Comparison of ENCODE assay signal across 9 mouse cellular contexts in the genomic region with DNA sequence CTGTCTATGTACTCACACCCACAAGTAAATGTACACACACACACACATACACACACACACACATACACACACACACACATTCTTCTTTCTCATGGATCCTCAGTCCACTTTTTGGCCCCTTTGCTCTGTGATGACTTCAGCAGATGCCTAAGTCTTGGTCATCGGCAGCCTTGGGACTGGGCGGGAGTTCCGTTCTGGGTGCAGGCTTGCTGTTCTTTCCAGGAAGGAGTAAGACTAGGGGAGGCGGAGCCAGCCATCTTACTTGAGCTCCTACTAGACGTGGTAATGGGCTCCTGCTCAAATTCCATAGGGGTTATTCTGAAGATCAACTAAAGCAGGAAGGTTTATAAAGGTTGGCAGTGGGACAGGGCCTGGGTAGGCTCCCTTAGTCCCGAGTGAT. TPM values are rescaled to one million over a fixed set of nuclear protein-coding genes. Genes with fewer than 3 reads are reported as not detected.
DNase-seq lines count a peak whose midpoint lies in the region; ATAC-seq and TF ChIP-seq lines count a peak whose summit lies in the region.
"Had no signal": no experiment of that assay in that cellular context is flagged by ENCODE, and none has a peak within 500 bp of the region (broad histone marks: within the 10 kb centered on the region; RNA-seq: fewer than 3 reads in every experiment).

No protein-coding gene starts in this region.

- no peaks in the 10 kb centered on the region for H3K9me3 ChIP-seq in forebrain, embryonic 12.5 days
- no peaks in the 10 kb centered on the region for H3K9me3 ChIP-seq in forebrain, embryonic 14.5 days (replicated peaks; ENCODE audit: control insufficient read depth, low read length)
- H3K9me3 ChIP-seq in intestine, embryonic 16.5 days (ENCODE audit: control insufficient read depth, low read length): no peaks in the 10 kb centered on the region

- intact Hi-C loops in gastrocnemius, adult 2 months (cut with DNase I): no loop called here

- peaks cover 60% of the 10 kb centered on the region for H3K4me1 ChIP-seq in forebrain, embryonic 12.5 days
- H3K4me1 ChIP-seq in forebrain, embryonic 14.5 days (ENCODE audit: control insufficient read depth, insufficient read depth, low read length): peaks cover 26% of the 10 kb centered on the region
- peaks cover 31% of the 10 kb centered on the region for H3K4me1 ChIP-seq in intestine, embryonic 16.5 days (ENCODE audit: control insufficient read depth, insufficient read depth, low read length)

- H3K4me2 ChIP-seq in forebrain, embryonic 12.5 days: peak overlapping the region; percentile 79; the same call in 1 of the 2 replicates
- H3K4me2 ChIP-seq in forebrain, embryonic 14.5 days (ENCODE audit: low read length): no peak overlapping the region
- H3K4me2 ChIP-seq in intestine, embryonic 16.5 days (ENCODE audit: low read depth, low read length): peak overlapping the region; percentile 45

- 73% methylated on average over 6 of the region's 6 CpGs for whole genome bisulfite sequencing in forebrain, embryonic 12.5 days
- WGBS in forebrain, embryonic 14.5 days: 71% methylated on average over 6 of the region's 6 CpGs
- 51% methylated on average over 6 of the region's 6 CpGs for WGBS in intestine, embryonic 16.5 days

- no peak for DNase-seq in forebrain, embryonic 14.5 days (ENCODE audit: low spot score)
- DNase-seq in gastrocnemius, adult 2 months: peak; percentile 85
- peak; percentile 43 for DNase-seq in lung, postnatal 25 days (ENCODE audit: low spot score)
- no peak for DNase-seq in right cerebral cortex, postnatal 4 days
- DNase-seq in frontal cortex, postnatal 25 days (ENCODE audit: low spot score in 2 of 2): no peak
- DNase-seq in right cerebral cortex, adult 2 months (ENCODE audit: low spot score in 2 of 2): no peak

- H3K27ac ChIP-seq in forebrain, embryonic 12.5 days: no peak overlapping the region
- H3K27ac ChIP-seq in forebrain, embryonic 14.5 days (ENCODE audit: low read depth, low read length): no peak overlapping the region
- H3K27ac ChIP-seq in gastrocnemius, adult 2 months: peak overlapping the region; percentile 94
- no peak overlapping the region for H3K27ac ChIP-seq in intestine, embryonic 16.5 days (ENCODE audit: low read length)

- H3K36me3 ChIP-seq in forebrain, embryonic 12.5 days (replicated peaks): peaks cover 39% of the 10 kb centered on the region
- H3K36me3 ChIP-seq in forebrain, embryonic 14.5 days (ENCODE audit: control insufficient read depth, insufficient read depth, low read length): peaks cover 32% of the 10 kb centered on the region
- H3K36me3 ChIP-seq in intestine, embryonic 16.5 days (ENCODE audit: control insufficient read depth, insufficient read depth, low read length): peaks cover 14% of the 10 kb centered on the region; the same call in 1 of the 2 replicates

- no peaks in the 10 kb centered on the region for H3K27me3 ChIP-seq in forebrain, embryonic 12.5 days
- no peaks in the 10 kb centered on the region for H3K27me3 ChIP-seq in forebrain, embryonic 14.5 days (replicated peaks; ENCODE audit: control insufficient read depth, insufficient read depth, low read length)
- H3K27me3 ChIP-seq in intestine, embryonic 16.5 days (replicated peaks; ENCODE audit: control insufficient read depth, insufficient read depth, low read length): no peaks in the 10 kb centered on the region

- H3K9ac ChIP-seq in forebrain, embryonic 12.5 days: 0 out of 2 replicates have a peak overlapping the region, but pooled peaks have one; percentile 17
- no peak overlapping the region for H3K9ac ChIP-seq in forebrain, embryonic 14.5 days (ENCODE audit: low read length)
- peak overlapping the region; percentile 40; the same call in 1 of the 2 replicates for H3K9ac ChIP-seq in intestine, embryonic 16.5 days (ENCODE audit: low read depth, low read length)

- no peak for ATAC-seq in forebrain, embryonic 12.5 days (ENCODE audit: low FRiP score)
- no peak for ATAC-seq in forebrain, embryonic 14.5 days
- ATAC-seq in intestine, embryonic 16.5 days: no peak

- H3K4me3 ChIP-seq in forebrain, embryonic 12.5 days (replicated peaks): 0 out of 2 replicates have a peak overlapping the region, but pooled peaks have one; percentile 5
- no peak overlapping the region for H3K4me3 ChIP-seq in forebrain, embryonic 14.5 days (ENCODE audit: low read depth, low read length)
- peak overlapping the region; percentile 80 for H3K4me3 ChIP-seq in gastrocnemius, adult 2 months
- H3K4me3 ChIP-seq in intestine, embryonic 16.5 days (ENCODE audit: low read length): 0 out of 2 replicates have a peak overlapping the region, but pooled peaks have one; percentile 6

- no peak for TF ChIP-seq CTCF in gastrocnemius, adult 2 months (IDR thresholded peaks at IDR 0.05)

RNA-seq across cellular contexts. Expression of gene Lzts2, which starts 6.1 kb away (rescaled TPM):
- 48.7 and 51.4 TPM in 2 replicates for polyA plus RNA-seq in forebrain, embryonic 12.5 days (2016; fragmentation: Nextera tagmentation; extraction: Ambion mirVana)
- 15.3 and 17.2 TPM in 2 replicates for polyA plus RNA-seq in forebrain, embryonic 14.5 days (2014; fragmentation: Nextera tagmentation; extraction: Ambion mirVana)
- total RNA-seq in gastrocnemius, adult 2 months (2021): 10 to 100 TPM; 21.0 to 29.3 TPM
- 33.6 and 34.7 TPM in 2 replicates for polyA plus RNA-seq in intestine, embryonic 16.5 days (2015; fragmentation: Nextera tagmentation; extraction: Ambion mirVana)

RNA-seq across cellular contexts. Expression of gene Mrpl43, which starts 14.1 kb away (rescaled TPM):
- 71.0 and 75.8 TPM in 2 replicates for polyA plus RNA-seq in forebrain, embryonic 12.5 days (2016; fragmentation: Nextera tagmentation; extraction: Ambion mirVana)
- 67.1 and 68.4 TPM in 2 replicates for polyA plus RNA-seq in forebrain, embryonic 14.5 days (2014; fragmentation: Nextera tagmentation; extraction: Ambion mirVana)
- total RNA-seq in gastrocnemius, adult 2 months (2021): 10 to 100 TPM; 31.0 to 42.5 TPM
- polyA plus RNA-seq in intestine, embryonic 16.5 days (2015; fragmentation: Nextera tagmentation; extraction: Ambion mirVana): 74.7 and 76.4 TPM in 2 replicates

RNA-seq across cellular contexts. Expression of gene Twnk, which starts 14.9 kb away (rescaled TPM):
- 23.5 and 23.9 TPM in 2 replicates for polyA plus RNA-seq in forebrain, embryonic 12.5 days (2016; fragmentation: Nextera tagmentation; extraction: Ambion mirVana)
- polyA plus RNA-seq in forebrain, embryonic 14.5 days (2014; fragmentation: Nextera tagmentation; extraction: Ambion mirVana): 10.6 and 11.6 TPM in 2 replicates
- 10 to 100 TPM; 18.0 to 25.4 TPM for total RNA-seq in gastrocnemius, adult 2 months (2021)
- 19.8 and 21.0 TPM in 2 replicates for polyA plus RNA-seq in intestine, embryonic 16.5 days (2015; fragmentation: Nextera tagmentation; extraction: Ambion mirVana)

RNA-seq across cellular contexts. Expression of gene Pdzd7, which starts 25.2 kb away (rescaled TPM):
- polyA plus RNA-seq in forebrain, embryonic 12.5 days (2016; fragmentation: Nextera tagmentation; extraction: Ambion mirVana): 0.45 and 0.50 TPM in 2 replicates
- polyA plus RNA-seq in forebrain, embryonic 14.5 days (2014; fragmentation: Nextera tagmentation; extraction: Ambion mirVana): 1.1 and 1.8 TPM in 2 replicates
- 1 to 10 TPM; 5.9 to 6.8 TPM for total RNA-seq in gastrocnemius, adult 2 months (2021)
- polyA plus RNA-seq in intestine, embryonic 16.5 days (2015; fragmentation: Nextera tagmentation; extraction: Ambion mirVana): 0.43 and 0.49 TPM in 2 replicates
- total RNA-seq: neutrophil, adult 5-6 weeks had no signal

RNA-seq across cellular contexts. Expression of gene Sfxn3, which starts 27.0 kb away (rescaled TPM):
- polyA plus RNA-seq in forebrain, embryonic 12.5 days (2016; fragmentation: Nextera tagmentation; extraction: Ambion mirVana): 30.3 and 30.4 TPM in 2 replicates
- 54.2 and 56.5 TPM in 2 replicates for polyA plus RNA-seq in forebrain, embryonic 14.5 days (2014; fragmentation: Nextera tagmentation; extraction: Ambion mirVana)
- 10 to 100 TPM; 17.1 to 25.1 TPM for total RNA-seq in gastrocnemius, adult 2 months (2021)
- 16.5 and 18.2 TPM in 2 replicates for polyA plus RNA-seq in intestine, embryonic 16.5 days (2015; fragmentation: Nextera tagmentation; extraction: Ambion mirVana)

Comparison
In these comparisons a context has a peak if more than half of its experiments do, and no peak if none do; other contexts are left out.
1. DNase-seq: peak in gastrocnemius, adult 2 months (single experiment) and lung, postnatal 25 days (single experiment); none in forebrain, embryonic 14.5 days (single experiment), right cerebral cortex, postnatal 4 days (single experiment), frontal cortex, postnatal 25 days (0 of 2) and right cerebral cortex, adult 2 months (0 of 2).